Mouse (Mus musculus): ENCODE measurements around the gene Srgap2.
"Not testable (repeated sequence)": the region's sequence is repeated elsewhere in the genome, so short reads cannot be mapped to it uniquely, and the experiment has no call there.

Srgap2 gene

DNA sequence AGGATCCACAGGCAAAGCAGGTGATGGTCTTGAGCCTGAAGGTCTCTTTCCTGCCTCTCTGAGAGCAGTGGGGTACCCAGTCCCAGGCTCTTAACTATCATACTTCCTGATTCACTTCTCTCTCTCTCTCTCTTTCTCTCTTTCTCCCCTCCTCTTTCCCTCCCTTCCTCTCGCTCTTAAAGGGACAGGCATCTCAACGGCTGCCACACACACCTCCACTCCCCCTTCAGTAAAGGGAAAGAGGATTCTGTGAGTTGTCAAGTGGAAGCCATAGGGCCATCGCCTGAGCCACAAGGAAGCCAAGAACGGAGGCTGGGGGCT is 247.7 kb downstream of the Srgap2 start, which contains the start of gene Ikbke:
Gene Ikbke (minus strand): TSS at position 151 of the 321 bp plus-strand sequence.
- DNase-seq = no peak

DNA sequence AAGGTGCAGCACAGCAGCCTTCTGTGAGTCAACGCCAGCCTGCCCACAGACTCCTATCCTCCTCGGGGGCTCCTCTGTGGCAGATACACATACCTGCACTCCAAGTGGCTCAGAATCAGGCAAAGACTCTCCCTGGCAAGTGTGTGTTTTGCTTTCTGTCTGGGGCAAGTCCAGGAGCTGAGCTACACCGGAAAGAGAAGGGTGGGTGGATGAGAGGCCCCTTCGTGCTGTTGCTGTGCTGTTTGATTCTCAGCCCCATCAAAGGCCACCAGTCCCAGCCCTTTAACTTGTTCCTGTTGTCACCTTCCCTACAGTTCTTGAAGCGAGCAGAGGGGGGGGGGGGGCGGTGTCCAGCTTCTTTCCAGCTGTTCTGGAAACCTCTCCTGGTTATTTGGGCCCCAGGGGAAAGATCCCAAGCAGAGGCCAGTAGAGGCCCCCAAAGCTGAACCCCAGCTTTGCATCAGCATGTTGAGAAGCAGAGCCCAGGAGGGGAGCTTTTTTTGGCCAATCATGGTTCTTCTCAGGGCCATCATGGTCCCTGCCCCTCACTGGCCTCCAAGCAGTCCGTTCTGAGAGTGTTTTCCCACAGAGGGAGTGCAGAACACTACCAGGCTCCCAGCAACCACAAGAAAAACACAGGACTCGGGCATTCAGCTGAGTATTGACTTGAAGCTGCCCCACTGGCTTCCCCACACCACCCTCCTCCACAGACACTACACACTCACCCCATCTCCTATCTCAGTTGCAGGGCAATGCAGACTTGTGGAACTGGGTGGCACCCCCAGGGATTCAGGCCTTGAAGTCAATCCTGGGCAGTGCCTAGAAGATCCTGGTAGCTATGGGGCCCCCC is 248.3 kb downstream of the Srgap2 start:
- no peak for DNase-seq

DNA sequence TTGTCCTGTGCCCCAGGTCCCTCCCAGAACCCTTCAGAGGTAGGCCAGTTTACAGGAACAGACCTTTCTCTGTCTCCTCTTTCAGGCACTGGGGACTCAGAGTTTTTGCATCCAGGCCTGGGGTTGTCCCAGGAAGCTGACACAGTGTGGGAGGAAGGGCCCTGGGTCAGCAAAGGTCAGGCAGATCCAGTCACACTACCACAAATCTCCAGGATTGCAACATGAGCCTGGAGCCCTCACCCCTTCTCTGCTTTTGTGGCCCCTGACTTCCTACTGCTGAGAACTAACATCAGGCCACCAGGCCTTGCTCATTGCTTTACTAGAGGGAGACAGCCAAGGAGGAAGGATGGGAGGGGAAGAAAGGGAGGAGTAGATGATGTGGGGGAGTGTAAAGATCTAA is 250.3 kb downstream of the Srgap2 start:
- no peak for DNase-seq

DNA sequence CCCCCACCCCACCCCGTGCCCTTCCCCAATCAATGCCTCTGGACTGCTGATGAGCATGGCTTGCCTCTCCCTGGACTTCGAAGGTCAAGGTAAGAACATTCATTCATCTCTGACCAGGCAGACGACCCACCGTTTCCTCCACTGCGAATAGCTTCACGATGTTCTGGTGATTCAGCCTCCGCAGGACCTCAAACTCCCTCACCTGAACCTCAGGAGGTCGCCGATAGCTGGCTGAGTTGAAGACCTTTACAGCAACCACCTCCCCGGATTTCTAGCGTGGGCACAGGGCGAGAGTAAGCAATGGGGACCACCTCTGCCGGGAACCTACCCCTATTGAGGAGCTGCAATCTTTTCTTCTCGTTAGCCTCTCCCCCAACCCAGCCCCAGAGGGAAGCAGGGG is 251.6 kb downstream of the Srgap2 start:
- DNase-seq = no peak

DNA sequence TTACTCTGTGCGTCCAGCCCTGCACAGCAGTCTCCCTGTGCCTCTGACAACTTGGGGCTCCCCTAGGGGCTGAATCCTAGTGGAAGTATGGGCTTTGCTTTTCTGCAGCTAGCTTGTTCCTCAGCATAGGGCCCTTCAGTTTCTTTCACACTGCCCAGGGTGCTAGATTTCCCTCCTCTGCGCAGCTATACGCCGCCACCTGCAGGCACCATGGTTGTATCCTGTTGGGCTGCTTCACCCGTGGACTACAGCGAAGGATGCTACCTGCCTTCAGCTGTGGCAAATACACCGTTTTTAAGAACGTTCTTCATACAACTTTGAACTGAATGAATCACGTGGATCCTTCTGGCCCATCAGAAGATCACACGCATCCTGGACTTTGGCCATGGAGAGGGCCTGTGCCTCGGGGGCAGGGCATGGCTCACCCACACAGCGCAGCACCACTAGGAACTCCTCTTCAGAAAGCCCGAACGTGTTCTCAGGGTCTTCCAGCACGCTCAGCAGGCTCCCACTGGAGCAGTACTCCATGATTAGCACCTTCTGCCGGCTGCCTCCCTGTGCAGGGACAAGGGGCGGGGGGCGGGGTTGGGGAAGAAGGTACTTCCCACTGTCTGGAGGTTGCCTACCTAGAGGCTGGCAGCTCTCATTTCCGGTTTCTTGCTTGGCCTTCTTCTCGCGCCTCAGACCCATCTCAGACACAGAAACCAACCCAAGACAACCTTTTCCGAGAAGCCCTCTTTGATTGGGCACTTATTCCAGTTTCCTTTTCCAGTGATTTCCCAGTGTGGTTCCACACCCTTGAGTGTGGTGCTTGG is 252.2 kb downstream of the Srgap2 start:
- no peak for DNase-seq

DNA sequence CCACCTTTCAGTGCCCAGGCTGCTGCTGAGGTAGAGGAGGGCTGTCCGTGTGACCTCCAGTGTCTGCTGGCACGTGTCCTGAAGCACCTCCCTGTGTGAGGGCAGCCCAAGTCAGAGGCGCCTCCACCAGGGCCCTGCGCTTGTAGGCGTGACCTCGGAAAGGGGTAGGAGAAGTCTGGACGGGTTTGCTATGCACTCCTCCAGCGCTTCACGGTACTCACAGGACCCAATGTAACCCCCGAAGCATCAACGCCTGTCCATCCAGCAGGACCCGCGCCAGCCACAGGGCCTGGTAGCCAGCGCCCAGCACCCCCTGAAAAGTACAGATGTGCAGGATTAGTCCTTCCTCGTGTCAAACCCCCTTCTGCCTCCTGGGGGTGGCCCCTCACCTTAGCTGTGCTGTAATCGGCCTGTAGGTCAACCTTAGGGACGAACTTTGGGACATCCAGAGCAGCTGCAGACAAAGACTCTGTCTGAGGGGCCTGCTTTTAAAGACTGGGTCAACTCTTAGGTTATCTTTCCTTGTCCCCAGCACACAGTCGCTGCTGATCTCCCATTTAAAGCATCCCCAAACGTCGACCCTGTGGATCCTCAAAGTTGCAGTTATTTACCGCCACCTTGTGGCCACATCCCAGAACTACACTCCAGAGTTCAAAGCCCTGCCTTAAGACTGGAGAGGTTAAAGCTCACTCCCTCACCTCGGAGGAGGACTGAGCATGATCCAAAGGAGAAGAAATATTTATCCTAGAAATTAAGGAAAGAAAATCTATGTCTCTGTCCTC is 257.2 kb downstream of the Srgap2 start:
- peak; percentile 64 for DNase-seq

DNA sequence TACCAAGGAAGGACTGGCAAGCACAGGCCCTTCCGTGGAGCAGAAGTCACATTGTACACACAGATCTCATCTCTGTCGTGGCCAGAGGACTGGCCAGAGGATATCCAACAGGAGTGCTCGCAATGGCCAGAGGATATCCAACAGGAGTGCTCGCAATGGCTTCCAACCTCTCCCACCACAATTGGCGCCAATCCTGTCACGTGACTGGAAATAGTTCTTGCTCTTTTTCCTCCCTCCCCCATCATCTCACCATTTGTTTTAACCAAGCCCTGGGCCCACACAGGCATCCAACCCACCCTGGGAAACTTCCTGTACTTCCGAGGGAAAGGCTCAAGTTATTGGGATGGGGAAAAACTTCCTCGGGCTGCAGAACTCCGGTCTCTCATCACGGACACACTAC is 258.4 kb downstream of the Srgap2 start:
- DNase-seq = no peak

DNA sequence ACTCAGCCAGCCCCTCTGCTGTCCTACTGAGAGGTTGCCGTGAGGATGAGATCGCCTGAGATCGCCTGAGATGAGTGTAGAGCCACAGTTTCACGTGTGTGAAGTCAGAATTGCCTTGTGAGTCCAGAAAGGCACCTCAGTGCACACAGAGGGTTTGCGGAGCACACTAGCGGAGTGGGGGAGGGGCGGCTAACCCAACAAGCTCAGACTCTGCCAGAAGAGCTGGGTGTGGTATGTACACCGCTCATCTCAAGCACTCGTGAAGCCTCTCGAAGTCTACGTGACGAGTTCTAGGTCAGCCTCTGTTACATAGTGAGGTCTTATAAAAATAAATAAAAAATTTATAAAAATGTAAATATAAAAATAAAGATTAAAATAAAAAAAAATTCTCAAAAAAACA is 263.2 kb downstream of the Srgap2 start:
- DNase-seq = no peak

DNA sequence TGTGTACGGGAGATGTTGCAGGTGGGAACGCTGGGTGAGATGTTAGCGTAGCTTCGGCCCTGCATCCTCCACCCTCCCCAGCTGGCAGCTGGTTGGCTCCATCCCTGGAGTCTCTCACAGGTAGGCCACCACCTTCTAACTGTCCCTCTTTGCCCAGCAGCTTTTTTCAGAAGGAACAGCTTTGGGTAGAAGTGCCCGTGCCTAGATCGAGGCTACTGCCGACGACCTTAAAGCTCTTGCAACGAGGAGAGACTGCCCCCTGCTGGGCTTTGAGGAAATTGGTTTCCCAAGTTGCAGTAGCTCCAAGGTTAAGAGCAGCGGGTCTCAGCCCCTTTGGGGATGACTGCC is 266.9 kb downstream of the Srgap2 start:
- DNase-seq = peak; percentile 45

DNA sequence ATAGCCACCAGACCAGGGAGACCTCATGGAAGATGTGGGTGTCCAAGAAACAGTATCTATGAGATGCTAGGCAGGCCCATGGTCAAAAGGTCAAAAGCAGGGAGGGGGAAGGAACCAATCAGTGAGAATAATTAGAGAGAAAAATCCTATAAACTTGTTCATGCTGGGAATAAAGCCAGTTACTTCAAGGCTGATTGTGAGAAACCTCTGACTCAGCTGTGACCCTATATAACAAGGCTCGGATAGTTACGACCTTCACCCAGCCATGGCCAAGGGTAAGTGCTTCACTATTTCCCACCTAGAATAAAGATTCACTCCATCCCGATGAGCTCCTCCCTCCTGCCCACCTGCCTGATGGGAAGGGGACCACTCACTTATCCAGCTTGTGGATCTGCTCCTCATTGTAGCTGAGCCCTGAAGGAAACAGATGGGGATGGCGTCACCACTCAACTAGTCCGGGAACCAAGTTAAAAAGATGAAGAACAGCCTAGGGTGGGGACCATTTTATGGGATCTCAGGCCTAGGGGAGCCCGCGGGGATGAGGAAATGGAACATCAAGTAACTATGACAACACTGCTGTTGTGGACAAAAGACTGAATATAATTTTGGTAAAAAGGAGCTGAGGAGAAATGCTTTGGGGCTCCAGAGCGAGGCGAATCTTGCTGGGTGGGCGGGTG is 267.4 kb downstream of the Srgap2 start:
- DNase-seq = no peak

DNA sequence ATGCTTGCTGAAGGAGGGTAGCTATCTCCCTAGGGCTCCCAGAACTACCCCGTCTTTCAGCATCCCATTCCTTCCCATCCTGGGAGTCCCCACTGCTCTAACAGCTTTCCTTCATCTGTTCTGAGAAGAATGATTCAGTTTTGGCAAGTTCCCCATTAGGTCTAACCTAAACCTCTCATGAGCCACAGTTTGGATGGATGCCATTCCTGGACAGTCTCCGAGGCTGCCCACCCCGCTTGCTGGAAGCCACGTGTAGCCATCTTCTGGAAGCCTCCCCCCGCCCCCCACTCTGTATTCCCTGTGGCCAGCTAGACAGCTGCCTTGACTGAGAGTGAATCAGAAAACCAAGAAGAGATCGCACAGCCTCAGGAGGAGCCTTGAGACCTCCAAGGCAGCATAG is 269.9 kb downstream of the Srgap2 start:
- DNase-seq = no peak

DNA sequence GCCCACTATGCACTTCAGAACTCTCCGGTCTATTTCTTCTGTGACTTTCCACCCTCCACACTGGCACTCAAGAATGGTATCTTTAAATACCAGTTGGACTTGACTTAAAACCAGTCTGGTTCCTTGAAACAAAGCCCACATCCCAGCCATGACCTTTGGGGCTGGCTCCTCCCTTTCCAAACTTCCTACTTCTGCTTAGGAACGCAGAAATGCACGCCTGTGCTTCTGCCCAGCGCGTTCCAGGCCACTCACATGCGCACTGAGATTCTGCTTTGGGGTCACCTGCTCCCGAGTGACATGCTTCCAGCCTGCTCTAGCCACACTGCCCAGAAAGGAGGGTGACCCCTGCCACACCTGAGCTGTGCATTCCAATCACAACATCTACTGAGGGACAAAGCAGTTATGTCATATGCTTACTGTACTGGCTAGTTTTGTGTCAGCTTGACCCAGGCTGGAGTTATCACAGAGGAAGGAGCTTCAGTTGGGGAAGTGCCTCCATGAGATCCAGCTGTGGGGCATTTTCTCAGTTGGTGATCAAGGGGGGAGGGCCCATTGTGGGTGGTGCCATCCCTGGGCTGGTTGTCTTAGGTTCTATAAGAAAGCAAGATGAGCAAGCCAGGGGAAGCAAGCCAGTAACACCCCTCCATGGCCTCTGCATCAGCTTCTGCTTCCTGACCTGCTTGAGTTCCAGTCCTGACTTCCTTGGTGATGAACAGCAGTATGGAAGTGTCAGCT is 274.5 kb downstream of the Srgap2 start:
- not testable (repeated sequence) for DNase-seq

DNA sequence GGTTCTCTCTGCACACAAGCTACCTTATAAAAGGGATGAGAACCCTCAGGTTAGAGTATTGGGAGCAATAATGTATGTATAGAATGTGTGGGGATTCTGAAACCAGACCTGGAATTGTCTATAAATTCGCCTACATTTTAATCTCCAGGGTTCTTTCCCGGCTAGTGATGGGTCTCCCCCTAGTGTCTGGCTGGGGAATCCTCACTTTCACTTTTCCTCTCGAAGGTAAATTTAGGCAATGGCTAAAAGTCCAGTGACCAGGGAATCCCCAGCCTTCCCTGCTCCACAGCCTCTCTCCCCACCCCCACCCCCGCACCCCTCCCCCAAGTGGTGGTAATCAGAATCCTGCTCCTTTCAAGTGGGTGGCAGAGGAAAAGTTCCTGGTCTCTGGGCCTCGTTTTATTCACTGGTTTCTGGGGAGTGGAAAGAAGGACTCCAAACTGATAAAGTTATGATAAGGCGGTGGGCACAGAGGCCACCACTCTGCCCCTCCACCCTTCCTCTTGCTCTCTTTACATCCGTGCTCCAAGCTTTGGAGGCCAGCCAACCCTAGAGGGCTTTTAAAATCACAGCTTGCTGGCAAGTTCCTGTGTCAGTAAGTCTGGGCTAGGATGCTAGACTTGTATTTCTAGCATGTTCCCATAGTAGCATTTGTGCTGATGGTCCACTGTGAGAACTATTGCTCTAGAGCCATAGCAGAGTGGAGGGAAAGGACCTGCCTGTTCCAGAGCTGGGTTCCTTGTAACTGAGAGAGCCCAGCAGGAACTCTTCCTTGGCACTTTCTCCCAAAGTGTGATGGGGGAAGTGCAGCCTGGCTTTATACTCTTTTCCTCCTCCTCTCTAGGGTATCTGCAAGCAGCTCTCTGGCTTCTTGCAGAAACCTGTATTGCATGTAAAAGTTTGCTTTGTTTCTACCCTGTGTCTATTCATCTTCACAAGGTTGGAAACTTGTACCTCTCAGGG is 280.4 kb downstream of the Srgap2 start:
- DNase-seq = peak; percentile 56

DNA sequence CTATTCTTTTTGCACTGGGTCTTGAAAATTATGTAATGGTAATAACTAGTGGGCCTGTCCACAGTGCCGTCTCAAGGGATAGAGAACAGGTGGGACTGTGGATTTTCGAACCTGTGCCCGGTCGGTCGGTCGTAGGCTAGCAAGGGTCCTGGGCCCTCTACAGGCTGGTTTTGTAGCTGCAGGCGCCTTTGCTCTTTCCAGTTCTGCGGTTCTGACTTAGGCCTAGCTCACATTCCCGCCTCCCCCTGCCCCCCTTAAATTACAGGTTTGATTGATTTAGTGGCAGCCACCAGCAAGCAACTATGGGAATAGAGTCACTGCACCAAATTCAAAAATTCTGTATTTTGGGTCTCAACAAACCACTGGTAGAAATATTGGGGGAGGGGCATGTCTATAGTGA is 281.2 kb downstream of the Srgap2 start:
- peak; percentile 72 for DNase-seq

DNA sequence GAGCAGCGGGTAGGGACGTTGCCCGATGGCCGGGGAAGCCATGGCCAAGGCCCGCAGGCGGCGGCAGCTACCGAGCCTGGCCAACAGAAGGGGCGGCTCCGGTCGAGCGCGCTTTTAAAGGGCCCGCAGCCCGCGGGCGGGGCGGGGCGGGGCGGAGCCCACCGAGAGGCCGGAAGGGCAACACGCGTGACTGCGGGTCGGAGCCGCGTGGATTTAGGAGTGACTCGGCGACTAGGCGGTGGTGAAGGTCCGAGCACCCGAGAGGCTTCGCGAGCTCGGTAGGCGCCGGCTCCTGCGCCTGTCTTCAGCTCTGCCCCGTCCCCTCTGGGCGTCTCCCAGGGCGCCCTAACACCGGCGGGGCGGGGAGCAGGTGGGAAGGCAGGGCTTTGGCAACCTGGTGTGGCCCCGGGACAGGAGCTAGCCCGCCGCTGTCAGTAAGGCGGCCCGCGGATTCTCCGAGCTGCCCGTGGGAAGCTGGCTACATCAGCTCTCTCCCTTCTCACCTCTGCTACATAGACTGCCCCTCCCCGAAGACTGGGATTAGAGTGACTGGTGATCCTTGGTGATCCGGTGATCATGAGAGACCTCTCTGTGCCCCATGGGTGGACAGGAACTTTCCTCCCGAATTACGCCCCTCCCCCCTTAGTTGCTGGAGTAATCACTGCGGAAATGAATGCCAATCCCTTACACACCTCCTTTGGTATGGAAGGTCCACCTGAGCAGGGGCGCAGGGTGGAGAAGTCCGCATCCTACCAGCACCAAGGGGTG is 281.9 kb downstream of the Srgap2 start, which contains the start of gene Rassf5:
Gene Rassf5 (minus strand): TSS at position 170 of the 768 bp plus-strand sequence.
- peak; percentile 88 for DNase-seq

DNA sequence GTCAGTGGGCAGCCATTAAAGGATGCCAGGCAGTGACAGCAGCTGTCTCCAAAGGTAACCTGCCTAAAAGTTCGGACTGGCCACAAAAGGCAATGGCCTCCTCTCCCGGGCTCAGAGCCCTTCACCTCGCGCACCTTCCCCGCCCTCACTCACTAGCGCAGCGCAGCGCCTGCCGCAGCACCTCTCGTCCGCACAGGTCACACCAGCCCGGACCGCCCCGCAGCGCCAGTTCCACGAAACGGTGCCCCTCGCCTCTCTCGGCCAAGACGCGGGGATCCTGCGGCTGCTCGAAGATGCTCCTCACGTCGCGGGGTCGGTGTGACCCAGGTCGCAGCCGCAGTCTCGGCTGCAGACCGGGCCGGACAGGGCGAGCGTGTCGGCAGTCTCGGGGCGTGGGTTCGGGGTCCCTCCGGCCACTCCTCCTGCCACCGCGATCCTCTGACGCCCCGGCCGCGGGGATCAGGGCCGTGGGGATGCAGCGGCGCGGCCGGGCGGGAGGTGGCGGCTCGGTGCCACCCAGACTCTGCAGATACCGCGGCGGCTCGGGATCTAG is 282.5 kb downstream of the Srgap2 start:
- DNase-seq = peak; percentile 66

DNA sequence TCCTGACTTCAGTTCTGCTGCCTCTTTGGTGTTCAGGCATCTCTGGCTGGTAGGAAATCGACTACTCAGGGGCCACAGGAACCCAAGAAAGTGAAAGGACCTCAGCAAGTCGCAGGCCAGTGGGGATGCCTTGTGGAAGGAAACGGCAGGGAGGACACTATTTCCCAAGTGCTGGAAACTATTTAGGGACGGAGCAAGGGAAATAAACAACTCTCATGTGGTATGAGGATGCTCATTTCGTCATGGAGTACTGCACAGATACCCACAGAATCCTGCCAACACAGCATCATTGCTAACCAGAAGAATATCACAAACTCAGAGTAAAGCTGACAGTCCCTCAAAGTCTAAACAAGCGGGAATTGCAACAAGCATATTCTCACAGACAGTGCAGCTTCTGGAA is 284.2 kb downstream of the Srgap2 start:
- DNase-seq = no peak

DNA sequence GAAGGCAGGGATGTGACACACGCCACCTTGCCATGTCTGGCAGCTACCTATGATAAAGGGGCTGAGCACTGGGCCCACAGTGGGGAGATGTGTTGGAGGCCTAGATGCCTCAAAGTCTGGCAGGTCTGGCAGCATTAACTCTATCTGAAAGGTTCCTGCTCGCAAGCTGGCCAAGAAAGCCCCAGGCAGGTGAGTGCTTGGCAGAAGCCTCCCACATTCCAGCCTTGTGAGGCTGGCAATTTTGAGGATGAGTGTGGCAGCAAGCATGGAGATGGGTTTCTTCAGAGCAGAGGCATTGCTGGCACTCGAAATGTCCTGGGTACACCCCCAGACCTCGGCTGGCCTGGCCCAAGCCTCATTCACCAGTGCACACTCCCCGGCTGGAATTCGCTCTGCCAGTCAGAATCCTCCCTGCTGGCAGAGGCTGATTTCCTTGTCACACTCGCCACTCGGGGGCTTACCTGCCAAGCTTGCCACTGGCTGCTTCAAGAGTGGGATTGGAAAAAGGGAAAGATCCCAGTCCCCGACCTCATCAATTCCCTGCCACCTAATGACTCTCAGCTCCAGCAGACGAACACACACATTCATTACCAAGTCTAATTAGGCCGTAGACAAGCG is 287.5 kb downstream of the Srgap2 start:
- peak; percentile 60 for DNase-seq

DNA sequence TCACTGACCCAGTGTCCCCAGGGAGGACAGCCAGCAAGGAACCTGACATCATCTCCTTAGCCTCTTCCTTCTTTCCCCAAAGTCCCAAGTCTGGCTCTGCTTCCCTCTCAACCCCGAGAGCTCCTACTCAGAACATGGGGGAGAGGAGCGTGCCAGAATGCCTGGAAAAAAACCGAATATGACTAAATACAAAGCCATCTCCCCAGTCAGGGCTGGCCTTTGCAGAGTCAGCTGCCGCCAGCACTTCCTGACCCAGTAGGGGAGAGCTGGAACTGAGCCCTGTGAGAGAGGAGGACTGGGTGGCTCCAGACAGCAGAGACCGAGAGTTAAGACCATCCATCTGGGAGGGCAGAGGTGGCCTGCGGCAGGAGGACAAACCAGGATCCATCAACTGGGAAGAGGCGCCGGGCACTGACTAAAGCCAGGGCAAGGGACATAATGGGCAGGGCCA is 288.2 kb downstream of the Srgap2 start:
- DNase-seq = peak; percentile 75
